Mouse (Mus musculus): ENCODE measurements around the gene Arhgap8.

DNA sequence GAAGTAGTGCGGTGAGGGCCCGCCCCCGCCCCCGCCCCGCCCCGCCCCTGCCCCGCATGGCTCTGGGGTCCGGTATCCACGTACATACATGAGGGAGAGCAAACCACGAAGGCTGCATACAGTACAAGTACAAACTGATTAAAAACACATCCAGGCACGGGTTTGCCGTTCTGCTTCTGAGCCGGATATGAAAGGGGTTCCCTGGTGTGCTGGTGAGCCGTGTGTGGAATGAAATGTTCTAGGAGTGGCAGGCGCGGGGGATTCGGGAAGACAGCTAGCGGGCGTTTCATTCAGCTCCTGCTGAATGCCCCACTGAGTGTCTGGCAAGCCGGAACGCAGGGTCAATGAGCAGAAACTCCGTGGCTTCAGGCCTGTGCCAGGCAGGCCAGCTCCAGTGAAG lies 36.6 kb downstream of the Arhgap8 start:
- TF ChIP-seq TBP (IDR thresholded peaks at IDR 0.05; ENCODE audit: low read depth, low read length) = no peak
- TF ChIP-seq CHD1 (IDR thresholded peaks at IDR 0.05; ENCODE audit: low read depth, low read length) = no peak
- TF ChIP-seq NRF1 (IDR thresholded peaks at IDR 0.05; ENCODE audit: insufficient read depth, low read depth, low read length, poor library complexity, severe bottlenecking) = no peak
- no peak for TF ChIP-seq CTCF (IDR thresholded peaks at IDR 0.05 in 2 of 3, conservative IDR thresholded peaks at IDR 0.05 in 1 of 3; ENCODE audit: control insufficient read depth in 1 of 3, insufficient read depth in 1 of 3, low read depth in 2 of 3, low read length in 3 of 3, poor library complexity in 1 of 3, severe bottlenecking in 1 of 3)
- TF ChIP-seq TCF12 (IDR thresholded peaks at IDR 0.05; ENCODE audit: low read depth, low read length) = no peak
- no peak for TF ChIP-seq NELFE (IDR thresholded peaks at IDR 0.05; ENCODE audit: low read depth, low read length)
- no peak for TF ChIP-seq E2F4 (IDR thresholded peaks at IDR 0.05; ENCODE audit: borderline replicate concordance, low read depth, low read length)

All from MEL (cell line).